Mouse (Mus musculus) heart, adult 2 months (tissue): Measurements from ENCODE around the gene Slc6a13.

Experiments used
- CTCF ChIP-seq: fragments of 200-600 bp; IDR thresholded peaks from 2 replicates; pipeline ENCODE4 v1.8.1; 2022; ENCODE audit warnings: antibody characterized with exemption, mild to moderate bottlenecking, moderate library complexity
- EP300 ChIP-seq: fragments of 200-500 bp; IDR thresholded peaks from 2 replicates; pipeline ENCODE4 v1.6.1; 2011; ENCODE audit warnings: low read depth, low read length, control low read depth; ENCODE audit not compliant: insufficient read depth
- POLR2A ChIP-seq: fragments of 200-500 bp; IDR thresholded peaks from 2 replicates; pipeline ENCODE4 v1.6.1; 2011; ENCODE audit warnings: mild to moderate bottlenecking, low read depth, low read length, control low read depth; ENCODE audit not compliant: insufficient read depth

GRCm38 (mm10) chr6:121260548-121260947 is 39.5 kb upstream of the Slc6a13 start:
- TF ChIP-seq CTCF (peak; percentile 87), POLR2A (no peak), EP300 (no peak)
